Mouse (Mus musculus): ENCODE measurements at regions not wholly inside any gene's neighbourhood (a gene's known extent, or its start where the extent isn't known, plus 50 kb on each side); places are given as distances from the start of the nearest gene placed in this dataset.
"Not testable (repeated sequence)": the region's sequence is repeated elsewhere in the genome, so short reads cannot be mapped to it uniquely, and the experiment has no call there.

DNA sequence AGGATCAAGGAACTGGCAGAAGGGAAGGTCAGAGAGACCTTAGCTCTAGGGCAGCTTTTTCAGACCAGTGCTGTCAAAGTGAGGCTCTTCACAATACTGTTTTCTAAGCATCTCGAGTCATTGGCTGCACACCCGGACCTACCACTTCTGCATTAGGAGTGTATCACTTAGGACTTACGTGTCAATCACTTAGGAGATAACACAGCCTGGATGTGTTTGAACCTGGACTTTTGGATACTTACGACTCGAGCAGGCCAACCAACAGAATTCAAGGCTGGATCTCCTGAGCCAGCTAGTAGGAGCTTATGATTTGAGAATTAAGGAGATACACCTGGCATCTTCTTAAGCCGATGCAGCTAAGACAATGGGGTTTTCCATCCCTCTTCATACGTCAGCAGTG, 132.2 kb upstream of the Max start:
- TF ChIP-seq POLR2A (IDR thresholded peaks at IDR 0.05; ENCODE audit: low read depth, low read length) (no peak), CTCF (IDR thresholded peaks at IDR 0.05; ENCODE audit: borderline replicate concordance, insufficient read depth, low read length) (no peak)
- H3K4me3 ChIP-seq (ENCODE audit: insufficient read depth, low read length), result no peak overlapping the region
- no peak overlapping the region for H3K27ac ChIP-seq (ENCODE audit: insufficient read depth, low read length)
- H3K4me1 ChIP-seq (ENCODE audit: control insufficient read depth, insufficient read depth, low read length), result 0 out of 2 replicates have a peak, but pooled peaks cover 2% of the 10 kb centered on the region

GRCm38 (mm10) chr12:77092741-77093140, 130.7 kb upstream of the Max start:
- H3K27ac ChIP-seq (ENCODE audit: insufficient read depth, low read length), result no peak overlapping the region
- 0 out of 2 replicates have a peak, but pooled peaks cover 2% of the 10 kb centered on the region for H3K4me1 ChIP-seq (ENCODE audit: control insufficient read depth, insufficient read depth, low read length)
- TF ChIP-seq POLR2A (IDR thresholded peaks at IDR 0.05; ENCODE audit: low read depth, low read length), result no peak
- no peak for TF ChIP-seq CTCF (IDR thresholded peaks at IDR 0.05; ENCODE audit: borderline replicate concordance, insufficient read depth, low read length)
- H3K4me3 ChIP-seq (ENCODE audit: insufficient read depth, low read length), result no peak overlapping the region

GRCm38 (mm10) chr12:77092143-77092542, 130.1 kb upstream of the Max start:
- no peak for TF ChIP-seq CTCF (IDR thresholded peaks at IDR 0.05; ENCODE audit: borderline replicate concordance, insufficient read depth, low read length)
- TF ChIP-seq POLR2A (IDR thresholded peaks at IDR 0.05; ENCODE audit: low read depth, low read length), result no peak
- no peak overlapping the region for H3K27ac ChIP-seq (ENCODE audit: insufficient read depth, low read length)
- no peak overlapping the region for H3K4me3 ChIP-seq (ENCODE audit: insufficient read depth, low read length)
- H3K4me1 ChIP-seq (ENCODE audit: control insufficient read depth, insufficient read depth, low read length), result 0 out of 2 replicates have a peak, but pooled peaks cover 2% of the 10 kb centered on the region

GRCm38 (mm10) chr12:77091700-77092099, 129.7 kb upstream of the Max start:
- Histone ChIP-seq H3K27ac (ENCODE audit: insufficient read depth, low read length) (no peak overlapping the region), H3K4me1 (ENCODE audit: control insufficient read depth, insufficient read depth, low read length) (0 out of 2 replicates have a peak, but pooled peaks cover 2% of the 10 kb centered on the region), H3K4me3 (ENCODE audit: insufficient read depth, low read length) (no peak overlapping the region)
- TF ChIP-seq POLR2A (IDR thresholded peaks at IDR 0.05; ENCODE audit: low read depth, low read length), result no peak
- TF ChIP-seq CTCF (IDR thresholded peaks at IDR 0.05; ENCODE audit: borderline replicate concordance, insufficient read depth, low read length), result no peak

DNA sequence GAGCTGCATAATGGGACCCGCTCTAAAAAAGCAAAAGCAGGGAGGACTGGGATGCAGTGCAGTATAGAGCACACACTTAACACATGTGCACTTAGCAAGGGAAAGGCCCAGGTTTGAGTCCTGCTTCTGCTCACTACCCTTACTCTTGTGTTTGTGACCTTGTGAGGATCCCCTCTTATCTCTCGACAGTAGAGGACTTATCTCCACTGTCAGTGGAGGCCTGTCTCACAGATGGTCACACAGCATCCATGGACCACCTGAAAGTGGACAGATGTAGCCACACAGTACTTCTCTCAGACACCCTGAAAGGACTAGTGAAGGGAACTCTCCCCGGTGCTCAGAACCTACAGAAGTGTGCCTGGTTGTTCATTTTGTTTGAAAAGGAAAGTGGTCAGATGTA, 128.5 kb upstream of the Max start:
- Histone ChIP-seq H3K4me3 (ENCODE audit: insufficient read depth, low read length) (no peak overlapping the region), H3K4me1 (ENCODE audit: control insufficient read depth, insufficient read depth, low read length) (0 out of 2 replicates have a peak, but pooled peaks cover 2% of the 10 kb centered on the region), H3K27ac (ENCODE audit: insufficient read depth, low read length) (no peak overlapping the region)
- no peak for TF ChIP-seq POLR2A (IDR thresholded peaks at IDR 0.05; ENCODE audit: low read depth, low read length)
- TF ChIP-seq CTCF (IDR thresholded peaks at IDR 0.05; ENCODE audit: borderline replicate concordance, insufficient read depth, low read length), result no peak

- H3K4me1 ChIP-seq (ENCODE audit: control insufficient read depth, insufficient read depth, low read length), result 0 out of 2 replicates have a peak, but pooled peaks cover 2% of the 10 kb centered on the region
- TF ChIP-seq CTCF (IDR thresholded peaks at IDR 0.05; ENCODE audit: borderline replicate concordance, insufficient read depth, low read length) (no peak), POLR2A (IDR thresholded peaks at IDR 0.05; ENCODE audit: low read depth, low read length) (no peak)
- H3K4me3 ChIP-seq (ENCODE audit: insufficient read depth, low read length), result no peak overlapping the region
- no peak overlapping the region for H3K27ac ChIP-seq (ENCODE audit: insufficient read depth, low read length)
Measured at GRCm38 (mm10) chr12:77089624-77090278, 127.8 kb upstream of the Max start.

DNA sequence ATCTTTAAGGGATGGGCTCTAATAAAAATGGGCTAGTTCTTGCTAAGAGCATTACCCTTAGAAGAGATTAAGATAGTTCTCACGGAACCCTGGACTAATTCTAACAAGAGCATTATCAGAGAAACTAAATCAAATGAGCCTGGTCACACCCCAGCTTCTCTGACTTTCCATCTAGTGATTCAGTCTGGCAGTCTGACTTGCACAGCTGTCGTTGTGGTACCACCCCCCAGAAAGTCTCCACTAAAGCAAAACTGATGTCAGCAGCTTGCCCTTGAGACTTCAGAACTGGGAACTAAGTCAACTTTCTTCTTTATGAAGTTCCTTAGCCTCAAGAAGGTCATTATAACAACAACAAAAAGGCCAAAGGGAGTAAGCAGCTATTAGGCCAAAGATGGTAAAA, 126.5 kb upstream of the Max start:
- Histone ChIP-seq H3K4me3 (ENCODE audit: insufficient read depth, low read length) (no peak overlapping the region), H3K27ac (ENCODE audit: insufficient read depth, low read length) (no peak overlapping the region), H3K4me1 (ENCODE audit: control insufficient read depth, insufficient read depth, low read length) (0 out of 2 replicates have a peak, but pooled peaks cover 2% of the 10 kb centered on the region)
- no peak for TF ChIP-seq POLR2A (IDR thresholded peaks at IDR 0.05; ENCODE audit: low read depth, low read length)
- TF ChIP-seq CTCF (IDR thresholded peaks at IDR 0.05; ENCODE audit: borderline replicate concordance, insufficient read depth, low read length), result no peak

GRCm38 (mm10) chr12:77086931-77087330, 124.9 kb upstream of the Max start:
- not testable (repeated sequence) for H3K4me3 ChIP-seq (ENCODE audit: insufficient read depth, low read length); H3K27ac ChIP-seq (ENCODE audit: insufficient read depth, low read length); H3K4me1 ChIP-seq (ENCODE audit: control insufficient read depth, insufficient read depth, low read length)

GRCm38 (mm10) chr12:77085894-77086293, 123.9 kb upstream of the Max start:
- H3K4me1 ChIP-seq (ENCODE audit: control insufficient read depth, insufficient read depth, low read length), result no peaks in the 10 kb centered on the region
- no peak for TF ChIP-seq POLR2A (IDR thresholded peaks at IDR 0.05; ENCODE audit: low read depth, low read length)
- TF ChIP-seq CTCF (IDR thresholded peaks at IDR 0.05; ENCODE audit: borderline replicate concordance, insufficient read depth, low read length), result no peak

GRCm38 (mm10) chr12:77085244-77085643, 123.2 kb upstream of the Max start:
- no peak overlapping the region for H3K4me3 ChIP-seq (ENCODE audit: insufficient read depth, low read length)
- H3K4me1 ChIP-seq (ENCODE audit: control insufficient read depth, insufficient read depth, low read length), result no peaks in the 10 kb centered on the region
- peak overlapping the region; percentile 34; the same call in 1 of the 2 replicates for H3K27ac ChIP-seq (ENCODE audit: insufficient read depth, low read length)
- TF ChIP-seq CTCF (IDR thresholded peaks at IDR 0.05; ENCODE audit: borderline replicate concordance, insufficient read depth, low read length), result no peak
- no peak for TF ChIP-seq POLR2A (IDR thresholded peaks at IDR 0.05; ENCODE audit: low read depth, low read length)

More at GRCm38 (mm10) chr12:77085894-77086293, 123.9 kb upstream of the Max start:
- Histone ChIP-seq H3K27ac (ENCODE audit: insufficient read depth, low read length) (no peak overlapping the region; the same call in 1 of the 2 replicates), H3K4me3 (ENCODE audit: insufficient read depth, low read length) (no peak overlapping the region)
